Mouse (Mus musculus): Measurements from ENCODE around the gene Tmsb15a. TPM values are rescaled to one million over a fixed set of nuclear protein-coding genes. Genes with fewer than 3 reads are reported as not detected.
"Not testable (repeated sequence)": the region's sequence is repeated elsewhere in the genome, so short reads cannot be mapped to it uniquely, and the experiment has no call there.

Gene Tmsb15a
- total RNA-seq (2021) (not detected), polyA plus RNA-seq (2012; rRNA removed) (not detected in 2 replicates)
- long read RNA-seq: 0 reads

DNA sequence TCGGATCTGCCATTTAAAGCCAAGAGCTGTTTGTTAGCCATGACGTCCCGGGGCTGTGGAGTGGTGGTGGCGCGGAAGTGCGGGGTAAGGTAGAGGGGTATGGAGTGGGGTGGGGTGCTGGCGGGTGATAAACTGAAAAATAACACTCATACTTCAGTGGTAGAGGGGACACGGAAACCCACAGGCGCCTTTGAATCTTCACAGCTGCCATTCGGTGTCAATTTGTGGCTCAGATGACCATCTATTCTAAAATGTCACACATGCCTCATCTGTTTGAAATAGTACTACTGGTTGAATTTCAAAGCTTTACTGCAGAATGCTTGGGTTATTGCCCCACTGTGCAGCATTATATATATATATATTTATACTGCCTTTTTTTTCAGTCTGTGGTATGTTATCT lies at the start of gene Tmsb15a:
Gene Tmsb15a, minus strand, starts transcription at position 101 of the 400 bp plus-strand sequence.
- intact Hi-C loops (cut with DNase I): no loop called here
- H3K27me3 ChIP-seq (ENCODE audit: control insufficient read depth, insufficient read depth, low read length): no peaks in the 10 kb centered on the region
- H3K36me3 ChIP-seq (ENCODE audit: control insufficient read depth, insufficient read depth, low read length): no peaks in the 10 kb centered on the region
- H3K4me1 ChIP-seq (ENCODE audit: control insufficient read depth, insufficient read depth, low read length): no peaks in the 10 kb centered on the region
- 81% methylated on average over 10 of the region's 10 CpGs for WGBS
- TF ChIP-seq POLR2A (IDR thresholded peaks at IDR 0.05; ENCODE audit: insufficient read depth, low read depth, low read length): no peak
- DNase-seq: no peak
- H3K79me2 ChIP-seq (replicated peaks; ENCODE audit: control insufficient read depth, insufficient read depth, low read length): no peaks in the 10 kb centered on the region
- no peak within 1 kb of the TSS for H3K27ac ChIP-seq
- H3K9ac ChIP-seq (ENCODE audit: low read depth, low read length): no peak within 1 kb of the TSS
- no peak within 1 kb of the TSS for H3K4me3 ChIP-seq

DNA sequence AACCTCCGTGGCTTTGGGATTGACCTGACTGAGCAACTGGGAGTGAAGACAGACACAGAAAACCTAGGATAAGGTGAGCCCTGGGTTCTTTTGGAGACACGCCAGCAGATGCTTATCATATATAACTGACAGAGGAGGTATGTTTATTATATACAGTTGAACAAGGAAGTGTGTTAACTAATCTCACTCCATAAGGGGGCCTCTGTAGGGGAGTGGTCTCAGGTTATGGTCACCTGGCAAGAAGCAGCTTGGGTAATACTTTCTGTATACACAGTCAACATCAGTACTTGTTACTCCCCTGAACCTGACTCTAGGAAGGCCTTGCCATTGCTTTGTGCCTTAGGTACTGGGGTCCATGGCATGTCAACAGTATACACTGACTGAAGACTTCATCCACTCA lies 43.5 kb upstream of the Tmsb15a start:
- WGBS: 55% methylated on average over 2 of the region's 2 CpGs
- no peak for TF ChIP-seq CTCF (IDR thresholded peaks at IDR 0.05)
- no peaks in the 10 kb centered on the region for H3K36me3 ChIP-seq (ENCODE audit: control insufficient read depth, insufficient read depth, low read length)
- intact Hi-C loops (cut with DNase I): no loop called here
- H3K4me1 ChIP-seq (ENCODE audit: control insufficient read depth, insufficient read depth, low read length): no peaks in the 10 kb centered on the region
- no peak overlapping the region for H3K27ac ChIP-seq
- H3K27me3 ChIP-seq (ENCODE audit: control insufficient read depth, insufficient read depth, low read length): no peaks in the 10 kb centered on the region
- no peak for DNase-seq
- no peak overlapping the region for H3K9ac ChIP-seq (ENCODE audit: low read depth, low read length)
- H3K4me3 ChIP-seq: no peak overlapping the region
- no peaks in the 10 kb centered on the region for H3K79me2 ChIP-seq (replicated peaks; ENCODE audit: control insufficient read depth, insufficient read depth, low read length)

DNA sequence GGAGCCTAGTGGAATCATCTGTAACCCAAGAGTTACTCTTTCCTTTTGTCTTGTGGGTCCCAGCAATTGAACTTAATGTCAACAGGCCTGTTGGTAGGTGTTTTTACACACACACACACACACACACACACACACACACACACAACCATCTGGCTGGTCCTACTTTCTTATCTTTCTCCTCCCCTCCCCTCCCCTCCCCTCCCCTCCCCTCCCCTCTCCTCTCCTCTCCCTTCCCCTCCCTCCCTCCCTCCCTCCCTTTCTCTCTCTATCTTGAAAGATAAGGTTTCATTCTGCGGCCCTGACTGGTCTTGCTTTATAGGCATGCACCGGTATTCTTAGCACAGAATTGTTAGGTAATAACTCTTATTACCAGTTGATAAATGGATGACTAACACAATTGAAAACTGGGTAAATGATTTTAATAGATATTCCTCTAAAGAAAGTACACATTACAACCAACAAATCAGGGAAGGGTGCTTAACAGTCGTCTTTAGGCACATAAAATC lies 43.0 kb upstream of the Tmsb15a start:
- TF ChIP-seq POLR2A (IDR thresholded peaks at IDR 0.05; ENCODE audit: insufficient read depth, low read depth, low read length): no peak
- no peak for TF ChIP-seq CTCF (IDR thresholded peaks at IDR 0.05)
- TF ChIP-seq EP300 (IDR thresholded peaks at IDR 0.05; ENCODE audit: insufficient read depth, low read depth, low read length): no peak
- 37% methylated on average over 3 of the region's 3 CpGs for WGBS
- no peak for DNase-seq
- H3K27me3 ChIP-seq (ENCODE audit: control insufficient read depth, insufficient read depth, low read length): no peaks in the 10 kb centered on the region
- no peaks in the 10 kb centered on the region for H3K79me2 ChIP-seq (replicated peaks; ENCODE audit: control insufficient read depth, insufficient read depth, low read length)
- no peaks in the 10 kb centered on the region for H3K4me1 ChIP-seq (ENCODE audit: control insufficient read depth, insufficient read depth, low read length)
- H3K9ac ChIP-seq (ENCODE audit: low read depth, low read length): no peak overlapping the region
- H3K4me3 ChIP-seq: no peak overlapping the region
- H3K36me3 ChIP-seq (ENCODE audit: control insufficient read depth, insufficient read depth, low read length): no peaks in the 10 kb centered on the region
- intact Hi-C loops (cut with DNase I): no loop called here
- H3K27ac ChIP-seq: no peak overlapping the region

GRCm38 (mm10) chrX:135761707-135762106 lies 36.6 kb upstream of the Tmsb15a start:
- H3K9ac ChIP-seq (ENCODE audit: low read depth, low read length): no peak overlapping the region
- H3K79me2 ChIP-seq (replicated peaks; ENCODE audit: control insufficient read depth, insufficient read depth, low read length): no peaks in the 10 kb centered on the region
- no peaks in the 10 kb centered on the region for H3K27me3 ChIP-seq (ENCODE audit: control insufficient read depth, insufficient read depth, low read length)
- H3K36me3 ChIP-seq (ENCODE audit: control insufficient read depth, insufficient read depth, low read length): no peaks in the 10 kb centered on the region
- intact Hi-C loops (cut with DNase I): no loop called here
- TF ChIP-seq EP300 (IDR thresholded peaks at IDR 0.05; ENCODE audit: insufficient read depth, low read depth, low read length) (no peak), CTCF (IDR thresholded peaks at IDR 0.05) (peak; percentile 76)
- no peaks in the 10 kb centered on the region for H3K4me1 ChIP-seq (ENCODE audit: control insufficient read depth, insufficient read depth, low read length)
- no peak overlapping the region for H3K4me3 ChIP-seq
- DNase-seq: peak in 1 of 2 experiments; percentile 31
- no peak overlapping the region for H3K27ac ChIP-seq

DNA sequence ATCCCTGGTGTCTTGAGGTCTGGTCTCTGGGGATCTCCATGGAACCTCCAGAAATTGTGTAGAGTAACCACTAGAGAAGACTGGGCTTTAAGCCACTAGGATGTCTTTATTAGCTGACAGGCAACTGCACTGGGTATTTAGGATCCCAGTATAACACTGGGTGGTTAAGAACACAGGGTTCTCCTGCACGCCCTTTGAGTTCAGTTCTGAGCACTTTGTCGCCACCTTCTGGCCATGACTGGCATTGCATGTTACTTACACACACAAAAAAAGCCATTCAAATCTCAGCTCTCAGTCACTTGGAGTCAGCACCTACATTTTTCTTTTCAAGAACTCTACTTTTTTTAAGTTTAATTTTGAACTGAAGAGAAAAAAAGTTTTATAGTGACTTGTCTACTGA lies 27.8 kb upstream of the Tmsb15a start:
- H3K4me1 ChIP-seq (ENCODE audit: control insufficient read depth, insufficient read depth, low read length): no peaks in the 10 kb centered on the region
- intact Hi-C loops (cut with DNase I): loop anchor here (5.0 to 10.0 kb wide), 2 partner anchors 48 to 49 kb away; no protein-coding TSS in a partner anchor
- H3K4me3 ChIP-seq: no peak overlapping the region
- DNase-seq: peak; percentile 51 to 78
- H3K79me2 ChIP-seq (replicated peaks; ENCODE audit: control insufficient read depth, insufficient read depth, low read length): no peaks in the 10 kb centered on the region
- WGBS: 3% methylated on average over 2 of the region's 2 CpGs
- no peaks in the 10 kb centered on the region for H3K36me3 ChIP-seq (ENCODE audit: control insufficient read depth, insufficient read depth, low read length)
- H3K9ac ChIP-seq (ENCODE audit: low read depth, low read length): no peak overlapping the region
- no peaks in the 10 kb centered on the region for H3K27me3 ChIP-seq (ENCODE audit: control insufficient read depth, insufficient read depth, low read length)
- H3K27ac ChIP-seq: no peak overlapping the region
- peak; percentile 92 for TF ChIP-seq CTCF (IDR thresholded peaks at IDR 0.05)
- TF ChIP-seq EP300 (IDR thresholded peaks at IDR 0.05; ENCODE audit: insufficient read depth, low read depth, low read length): no peak
- no peak for TF ChIP-seq POLR2A (IDR thresholded peaks at IDR 0.05; ENCODE audit: insufficient read depth, low read depth, low read length)

GRCm38 (mm10) chrX:135745376-135745775 lies 20.3 kb upstream of the Tmsb15a start:
- H3K27me3 ChIP-seq (ENCODE audit: control insufficient read depth, insufficient read depth, low read length); H3K9ac ChIP-seq (ENCODE audit: low read depth, low read length); H3K4me1 ChIP-seq (ENCODE audit: control insufficient read depth, insufficient read depth, low read length); H3K36me3 ChIP-seq (ENCODE audit: control insufficient read depth, insufficient read depth, low read length); H3K27ac ChIP-seq; DNase-seq; H3K79me2 ChIP-seq (replicated peaks; ENCODE audit: control insufficient read depth, insufficient read depth, low read length); H3K4me3 ChIP-seq: not testable (repeated sequence)
- intact Hi-C loops (cut with DNase I): loop anchor here (10.0 kb wide), 1 partner anchor 91 kb away; no protein-coding TSS in a partner anchor
- 76% methylated on average over 3 of the region's 3 CpGs for WGBS

GRCm38 (mm10) chrX:135743056-135743355 lies 17.9 kb upstream of the Tmsb15a start:
- no peaks in the 10 kb centered on the region for H3K79me2 ChIP-seq (replicated peaks; ENCODE audit: control insufficient read depth, insufficient read depth, low read length)
- intact Hi-C loops (cut with DNase I): loop anchor here (5.0 to 10.0 kb wide), 2 partner anchors 88 to 144 kb away; no protein-coding TSS in a partner anchor
- no peaks in the 10 kb centered on the region for H3K4me1 ChIP-seq (ENCODE audit: control insufficient read depth, insufficient read depth, low read length)
- peak overlapping the region; percentile 70 for H3K4me3 ChIP-seq
- no peak for DNase-seq
- TF ChIP-seq POLR2A (IDR thresholded peaks at IDR 0.05; ENCODE audit: insufficient read depth, low read depth, low read length) (no peak), CTCF (IDR thresholded peaks at IDR 0.05) (no peak), EP300 (IDR thresholded peaks at IDR 0.05; ENCODE audit: insufficient read depth, low read depth, low read length) (no peak)
- WGBS: 10% methylated on average over 7 of the region's 7 CpGs
- no peaks in the 10 kb centered on the region for H3K27me3 ChIP-seq (ENCODE audit: control insufficient read depth, insufficient read depth, low read length)
- H3K27ac ChIP-seq: peak overlapping the region; percentile 84
- H3K9ac ChIP-seq (ENCODE audit: low read depth, low read length): peak overlapping the region; percentile 95
- H3K36me3 ChIP-seq (ENCODE audit: control insufficient read depth, insufficient read depth, low read length): 0 out of 2 replicates have a peak, but pooled peaks cover 2% of the 10 kb centered on the region

All from heart, adult 2 months (tissue).